Mouse (Mus musculus): ENCODE results near the gene Zfp850.
"Not testable (repeated sequence)": the region's sequence is repeated elsewhere in the genome, so short reads cannot be mapped to it uniquely, and the experiment has no call there.

Gene Zfp850

DNA sequence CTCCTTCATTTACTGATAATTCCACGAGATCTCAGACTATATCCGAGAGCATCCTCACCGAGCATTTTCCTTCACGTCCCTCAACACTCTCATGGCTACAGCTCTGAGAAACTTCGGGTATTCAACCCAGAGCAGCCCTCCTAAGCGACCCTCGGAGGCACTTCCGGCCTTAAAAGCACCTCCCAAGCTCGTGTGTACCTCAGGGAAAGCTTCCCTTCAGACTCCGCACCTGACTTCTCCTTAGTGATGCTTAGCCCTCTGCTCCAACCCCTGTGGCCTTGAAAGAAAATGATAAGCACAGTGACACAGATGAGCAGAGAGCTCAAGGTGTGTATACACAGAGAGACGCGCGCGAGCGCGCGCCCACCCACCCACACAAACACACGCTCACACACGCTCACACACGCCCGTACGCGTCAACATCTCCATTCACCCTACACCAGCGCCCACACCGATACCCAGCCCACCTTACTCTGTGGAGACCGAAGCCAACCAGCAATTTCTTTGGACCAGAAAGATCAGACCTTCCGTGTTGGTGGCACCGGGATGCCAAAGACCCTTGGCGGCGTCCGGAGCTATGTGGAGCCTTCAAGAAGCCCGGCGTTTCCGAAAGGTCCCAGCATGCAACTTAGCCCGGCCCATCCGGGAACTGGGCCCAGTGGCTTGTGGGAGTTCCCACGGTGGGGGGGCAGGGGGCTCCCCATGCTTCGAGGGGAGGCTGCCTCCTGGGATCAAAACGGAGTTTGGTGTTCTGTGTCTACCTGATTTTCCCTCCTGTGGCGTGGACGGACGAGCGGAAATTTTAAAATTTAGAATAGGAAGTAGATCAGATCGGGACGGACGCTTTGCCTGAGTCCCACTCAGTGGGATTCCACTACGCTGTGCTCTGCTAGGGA is at the start of gene Zfp850:
TSS of gene Zfp850 (minus strand) at position 567 of the 896 bp plus-strand sequence.
- DNase-seq (ENCODE audit: low spot score in 2 of 2) = peak; percentile 72 to 77

DNA sequence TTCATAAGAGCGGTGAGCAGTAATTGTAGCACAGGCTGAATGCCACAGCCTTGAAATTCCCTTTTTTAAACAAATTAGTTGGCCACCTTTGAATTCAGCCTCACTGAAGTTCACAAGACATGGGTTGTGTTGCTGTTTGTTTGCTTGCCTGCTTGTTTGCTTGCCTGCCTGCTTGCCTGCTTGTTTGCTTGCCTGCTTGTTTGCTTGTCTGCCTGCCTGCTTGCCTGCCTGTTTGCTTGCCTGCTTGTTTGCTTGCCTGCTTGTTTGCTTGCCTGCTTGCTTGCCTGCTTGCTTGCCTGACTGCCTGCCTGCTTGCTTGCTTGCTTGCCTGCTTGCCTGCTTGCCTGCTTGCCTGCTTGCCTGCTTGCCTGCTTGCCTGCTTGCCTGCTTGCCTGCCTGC is 46.1 kb upstream of the Zfp850 start:
- DNase-seq (ENCODE audit: low spot score in 2 of 2) = no peak

DNA sequence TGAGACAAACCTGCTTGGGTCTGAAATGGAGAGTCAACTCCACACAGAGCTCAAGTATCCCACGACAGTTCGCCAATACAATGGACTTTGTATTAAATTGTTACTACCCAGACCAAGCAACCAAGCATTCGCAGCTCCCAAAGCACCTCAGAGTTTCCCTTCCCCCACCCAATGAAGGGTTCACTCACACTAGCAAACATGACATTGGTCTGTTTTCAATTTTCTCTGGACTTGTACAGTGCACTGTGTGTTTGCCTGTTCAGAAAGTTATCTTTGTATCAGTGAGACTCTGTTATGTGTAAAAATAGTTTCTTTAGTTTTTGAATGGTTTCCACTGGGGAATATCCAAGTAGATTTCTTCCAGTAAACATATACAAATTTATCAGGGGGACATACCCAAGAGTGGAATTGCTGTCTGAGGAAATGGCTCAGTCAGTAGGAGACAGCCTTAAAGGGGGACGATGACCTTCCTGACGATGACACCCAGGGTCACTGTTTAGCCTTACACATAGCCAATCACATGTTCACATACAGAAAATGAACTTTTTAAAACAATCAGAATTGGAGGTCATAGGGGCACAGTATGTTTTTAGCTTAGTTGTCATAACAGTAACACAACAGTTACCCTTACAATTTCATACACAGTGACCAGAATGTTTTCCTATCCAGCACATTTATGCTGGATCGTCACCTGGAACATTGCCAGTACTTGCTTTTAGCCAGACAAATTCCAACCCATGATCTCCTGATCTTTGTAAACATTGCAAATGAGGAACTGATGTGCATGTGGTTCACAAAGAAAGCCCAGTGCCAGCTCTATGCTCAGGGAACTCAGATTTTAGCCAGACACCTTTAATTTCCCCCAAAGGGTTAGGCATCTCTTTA is 39.4 kb upstream of the Zfp850 start:
- no peak for DNase-seq (ENCODE audit: low spot score in 2 of 2)

DNA sequence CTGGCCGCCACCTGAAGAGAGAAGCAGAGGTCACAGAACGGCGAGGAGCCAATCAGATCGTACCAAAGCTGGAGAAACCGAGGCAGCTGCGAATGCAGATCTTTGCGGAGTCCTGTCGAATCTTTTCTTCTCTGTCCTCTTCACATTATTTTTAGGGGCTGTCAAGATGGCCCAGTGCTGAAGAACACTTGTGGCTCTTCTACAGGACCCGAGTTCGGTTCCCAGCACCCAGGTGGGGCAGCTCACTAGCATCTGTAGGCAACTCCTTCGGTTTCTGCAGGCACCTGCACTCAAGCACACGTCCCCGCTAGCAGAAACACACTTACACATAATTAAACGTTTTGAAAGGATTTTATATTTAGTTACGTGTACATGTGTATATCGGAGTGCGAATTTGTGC is 36.7 kb upstream of the Zfp850 start:
- no peak for DNase-seq (ENCODE audit: low spot score in 2 of 2)

DNA sequence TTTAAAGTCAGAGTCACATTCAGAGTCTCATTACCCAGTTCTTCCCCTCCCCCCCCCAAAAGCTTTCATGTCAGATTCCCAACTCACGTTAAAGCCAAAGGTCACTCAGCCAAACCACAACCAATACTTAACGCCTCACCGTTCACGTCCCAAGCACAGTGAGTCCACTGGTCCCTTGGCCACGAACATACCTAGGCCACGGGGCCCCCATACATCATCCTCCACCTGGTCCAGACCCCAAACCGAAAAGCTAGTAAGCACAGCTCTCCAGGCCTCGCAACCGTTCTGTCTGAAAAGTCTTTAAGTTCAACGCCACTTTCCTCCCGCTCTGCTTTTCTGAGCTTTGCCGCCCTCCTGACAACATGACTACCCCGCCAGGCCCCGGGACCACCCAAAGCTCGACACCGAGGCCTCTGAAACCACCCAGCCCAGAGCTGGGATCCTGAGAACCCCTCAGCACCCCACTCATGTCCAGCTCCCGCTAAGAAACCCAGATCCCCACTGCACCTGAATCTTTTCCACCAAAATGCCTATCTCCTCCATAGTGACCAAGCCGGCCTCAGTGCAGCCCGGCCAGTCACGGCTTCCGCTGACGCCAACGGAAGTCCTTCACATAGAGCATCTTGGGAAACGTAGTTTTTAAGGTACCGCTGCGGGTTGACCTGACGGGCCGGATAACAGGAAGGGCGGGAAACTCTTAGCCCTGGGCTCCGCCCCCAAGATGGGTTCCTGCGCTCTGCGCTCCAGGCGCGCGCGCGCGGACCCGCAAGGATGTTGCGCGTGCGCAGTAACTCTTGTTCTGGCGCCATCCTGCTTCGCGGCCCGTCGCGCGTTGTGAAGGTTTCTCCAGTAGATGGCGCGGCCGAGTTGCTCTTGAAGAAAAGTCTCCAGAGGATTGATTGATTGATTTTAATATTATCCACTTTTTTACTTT is 35.8 kb upstream of the Zfp850 start, which contains the start of gene Psmc4:
TSS of gene Psmc4 (minus strand) at position 626 of the 934 bp plus-strand sequence.
- peak; percentile 95 to 98 for DNase-seq (ENCODE audit: low spot score in 2 of 2)

DNA sequence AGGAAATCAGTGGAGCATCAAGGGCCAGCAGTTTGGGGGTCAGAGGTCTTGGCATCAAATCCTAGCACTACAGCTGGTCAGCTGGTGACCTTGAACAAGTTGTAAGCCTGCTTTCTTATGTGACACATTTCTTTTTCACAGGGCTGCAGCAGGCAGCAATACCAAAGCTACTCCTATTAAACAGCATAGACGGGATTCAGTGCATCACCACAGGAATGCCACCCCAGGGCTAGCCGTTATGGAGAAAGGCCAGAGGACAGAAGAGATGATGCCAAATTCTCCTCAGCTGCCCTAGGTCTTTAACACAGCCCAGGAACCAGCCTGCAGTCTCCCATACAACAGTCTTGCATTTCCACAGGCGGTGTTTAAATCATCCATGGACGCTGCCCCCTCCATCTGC is 30.6 kb upstream of the Zfp850 start:
- no peak for DNase-seq (ENCODE audit: low spot score in 2 of 2)

DNA sequence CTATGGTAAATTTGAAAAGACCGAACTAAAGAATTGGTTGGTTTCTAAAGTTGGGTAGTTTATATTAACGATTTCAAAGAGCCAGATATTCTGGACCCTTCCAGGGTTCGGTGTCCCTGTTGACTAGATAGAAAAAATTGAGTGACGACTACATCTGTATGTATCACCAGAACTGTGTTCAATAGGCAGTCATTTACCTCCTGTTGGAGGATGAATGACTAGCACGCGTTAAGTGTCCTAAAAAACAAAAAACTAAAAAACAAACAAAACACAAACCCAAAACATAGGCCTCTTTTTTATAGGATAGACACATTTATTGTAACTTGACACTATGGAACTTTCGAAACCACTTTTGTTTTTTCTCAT is 513 bp upstream of the Zfp850 start:
- no peak for DNase-seq (ENCODE audit: low spot score in 2 of 2)

DNA sequence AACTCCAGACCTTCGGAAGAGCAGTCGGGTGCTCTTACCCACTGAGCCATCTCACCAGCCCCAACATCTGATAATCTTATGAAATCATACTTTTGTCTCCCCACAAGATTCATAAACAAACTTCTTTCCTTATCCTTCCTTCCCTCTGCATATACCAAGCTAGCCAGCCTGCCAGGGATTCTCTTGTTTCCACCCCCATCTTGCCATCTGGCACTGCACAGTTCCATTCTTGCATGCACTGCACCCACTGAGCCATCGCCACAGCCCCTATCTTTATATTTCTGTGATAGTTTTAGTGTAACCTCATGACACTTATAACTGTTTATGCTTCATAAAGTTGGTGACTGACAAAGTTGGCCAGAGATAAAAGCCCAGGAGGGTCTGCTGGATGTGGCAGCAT is 3.6 kb downstream of the Zfp850 start:
- DNase-seq (ENCODE audit: low spot score in 2 of 2) = no peak

DNA sequence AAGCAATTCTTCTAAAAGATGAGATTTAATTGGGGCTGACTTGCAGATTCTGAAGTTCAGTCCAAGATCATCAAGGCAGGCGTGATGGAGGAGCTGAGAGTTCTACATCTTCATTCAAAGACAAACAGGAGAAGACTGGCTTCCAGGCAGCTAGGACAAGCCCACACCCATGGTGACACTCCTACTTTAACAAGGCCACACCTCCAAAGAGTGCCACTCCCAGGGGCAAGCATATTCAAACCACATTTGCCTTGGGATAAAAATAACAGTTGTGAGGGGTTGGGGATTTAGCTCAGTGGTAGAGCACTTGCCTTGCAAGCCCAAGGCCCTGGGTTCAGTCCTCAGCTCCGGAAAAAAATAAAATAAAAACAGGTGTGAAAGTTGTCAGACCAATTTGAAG is 31.7 kb downstream of the Zfp850 start:
- DNase-seq (ENCODE audit: low spot score in 2 of 2) = no peak

DNA sequence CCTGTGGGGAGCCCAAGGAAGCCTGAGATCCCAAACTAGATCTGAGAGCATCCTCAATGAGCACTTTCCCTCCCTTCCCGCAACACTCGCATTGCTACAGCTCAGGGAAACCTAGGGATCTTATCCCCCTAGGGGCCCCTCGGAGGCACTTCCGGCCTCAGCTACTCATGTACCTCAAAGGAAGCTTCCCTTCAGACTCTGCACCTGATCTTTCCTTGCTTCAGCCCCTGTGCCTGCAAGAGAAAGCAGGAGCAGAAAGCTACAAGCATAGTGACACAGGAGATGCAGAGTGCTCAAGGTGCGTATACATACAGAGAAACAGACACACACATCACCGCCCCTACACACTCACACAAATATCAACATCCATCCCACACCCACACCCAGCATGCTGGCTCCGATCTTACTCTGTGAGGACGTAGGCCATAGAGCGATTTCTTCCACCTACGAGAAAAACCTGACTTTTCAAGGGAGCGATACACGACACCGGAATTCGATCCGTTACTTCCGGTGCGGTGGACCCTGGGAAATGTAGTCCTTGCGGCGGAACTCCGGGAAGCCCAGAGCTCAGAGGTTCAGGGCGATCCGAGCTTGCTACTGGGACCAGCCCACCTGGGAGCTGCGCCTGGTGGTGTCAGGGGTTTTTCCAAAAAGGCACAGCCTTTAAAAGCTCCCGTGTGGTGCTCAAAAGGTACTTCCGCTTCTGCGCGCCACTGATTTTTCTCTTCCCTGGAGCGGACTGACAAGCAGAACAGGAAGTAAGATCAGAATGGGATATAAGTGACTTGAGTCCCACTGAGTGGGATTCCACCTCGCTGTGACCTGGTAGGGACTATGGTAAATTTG is 35.0 kb downstream of the Zfp850 start, which contains the start of gene Zfp780b:
TSS of gene Zfp780b (minus strand) at position 489 of the 846 bp plus-strand sequence.
- DNase-seq (ENCODE audit: low spot score in 2 of 2) = peak; percentile 67 to 75

DNA sequence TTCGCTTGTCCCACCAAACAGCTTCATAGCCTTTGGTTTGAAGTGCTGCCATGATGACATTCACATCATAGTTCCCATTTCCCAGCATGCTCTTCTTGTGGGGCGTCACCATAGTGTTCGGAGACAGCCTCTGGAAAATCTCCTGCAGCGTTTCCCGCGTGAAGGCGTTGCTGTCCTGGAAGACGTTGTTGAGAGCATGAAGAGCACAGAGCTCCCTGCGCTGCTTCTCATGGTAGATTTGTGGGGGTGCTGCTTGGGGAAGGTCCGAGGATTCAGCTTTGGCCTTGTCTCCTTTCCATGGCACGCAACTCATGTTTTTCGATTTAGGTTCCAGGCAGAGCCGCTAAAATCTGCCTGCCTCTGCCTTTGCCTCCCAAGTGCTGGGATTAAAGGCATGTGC is 64.5 kb downstream of the Zfp850 start:
- not testable (repeated sequence) for DNase-seq (ENCODE audit: low spot score in 2 of 2)

DNA sequence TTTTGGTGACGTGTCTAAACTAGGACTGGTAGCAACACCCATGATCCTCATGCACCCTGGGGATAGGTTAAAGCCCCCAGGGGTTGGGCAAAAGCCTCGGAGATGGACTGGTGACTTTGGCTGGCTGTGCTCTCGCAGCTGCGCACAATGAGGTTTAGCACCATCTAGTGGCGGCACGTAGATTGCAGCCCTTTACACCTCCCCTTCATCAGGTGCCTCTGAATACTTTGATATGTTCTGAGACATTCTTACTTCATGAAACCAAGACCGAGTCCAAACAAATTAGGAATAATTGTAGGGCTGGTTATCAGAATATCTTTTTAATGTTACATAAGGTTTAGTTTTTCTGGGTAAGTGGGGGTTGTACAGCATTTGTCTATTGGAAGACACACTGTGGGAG is 72.0 kb downstream of the Zfp850 start:
- DNase-seq (ENCODE audit: low spot score in 2 of 2) = not testable (repeated sequence)

All from urinary bladder, postnatal 36 days (tissue).